Mouse (Mus musculus): ENCODE data around the gene Rhox2g. TPM values are rescaled to one million over a fixed set of nuclear protein-coding genes. Genes with fewer than 3 reads are reported as not detected.
"Not testable (repeated sequence)": the region's sequence is repeated elsewhere in the genome, so short reads cannot be mapped to it uniquely, and the experiment has no call there.

The Rhox2g gene
- not detected for total RNA-seq (2021)

GRCm38 (mm10) chrX:37643370-37643769 is at the start of gene Rhox2g:
TSS of gene Rhox2g (minus strand) at chrX:37643470.
- intact Hi-C loops (cut with DNase I); DNase-seq: not testable (repeated sequence)

GRCm38 (mm10) chrX:37692261-37692660 is 49.0 kb upstream of the Rhox2g start:
- DNase-seq, result no peak
- intact Hi-C loops (cut with DNase I), result no loop called here

- no peak for DNase-seq
- intact Hi-C loops (cut with DNase I), result no loop called here
Observed at GRCm38 (mm10) chrX:37683031-37683715, 39.9 kb upstream of the Rhox2g start.

GRCm38 (mm10) chrX:37673177-37673576 is 29.9 kb upstream of the Rhox2g start, which contains the start of gene Rhox2h:
TSS of gene Rhox2h (minus strand) at chrX:37673277.
- intact Hi-C loops (cut with DNase I); DNase-seq: not testable (repeated sequence)

GRCm38 (mm10) chrX:37668664-37669063 is 25.4 kb upstream of the Rhox2g start, which contains the start of gene Rhox3h:
TSS of gene Rhox3h (minus strand) at chrX:37668764.
- intact Hi-C loops (cut with DNase I); DNase-seq: not testable (repeated sequence)

GRCm38 (mm10) chrX:37651227-37651626 is 8.0 kb upstream of the Rhox2g start, which contains the start of gene Rhox4g:
TSS of gene Rhox4g (minus strand) at chrX:37651327.
- DNase-seq; intact Hi-C loops (cut with DNase I): not testable (repeated sequence)

GRCm38 (mm10) chrX:37628512-37628911 is 14.8 kb downstream of the Rhox2g start, which contains the start of gene Rhox3g:
TSS of gene Rhox3g (minus strand) at chrX:37628612.
- intact Hi-C loops (cut with DNase I); DNase-seq: not testable (repeated sequence)

GRCm38 (mm10) chrX:37607604-37608003 is 35.7 kb downstream of the Rhox2g start, which contains the start of gene Rhox4f:
TSS of gene Rhox4f (minus strand) at chrX:37607704.
- DNase-seq; intact Hi-C loops (cut with DNase I): not testable (repeated sequence)

Other genes with a start within 250 kb of the Rhox2g start
- not detected for gene Rhox2b, start 231.4 kb downstream of the Rhox2g start, total RNA-seq (2021)
- not detected for gene Rhox4b, start 211.0 kb downstream of the Rhox2g start, total RNA-seq (2021)
- not detected for gene Rhox2c, start 189.8 kb downstream of the Rhox2g start, total RNA-seq (2021)
- gene Rhox3c, start 184.9 kb downstream of the Rhox2g start, total RNA-seq (2021), result not detected
- gene Rhox4c, start 163.1 kb downstream of the Rhox2g start, total RNA-seq (2021), result not detected
- not detected for gene Rhox2d, start 150.0 kb downstream of the Rhox2g start, total RNA-seq (2021)
- not detected for gene Rhox4d, start 129.1 kb downstream of the Rhox2g start, total RNA-seq (2021)
- gene Rhox2e, start 113.0 kb downstream of the Rhox2g start, total RNA-seq (2021), result not detected
- not detected for gene Rhox3e, start 101.5 kb downstream of the Rhox2g start, total RNA-seq (2021)
- gene Rhox4e, start 86.1 kb downstream of the Rhox2g start, total RNA-seq (2021), result not detected
- gene Rhox2f, start 72.1 kb downstream of the Rhox2g start, total RNA-seq (2021), result not detected
- not detected for gene Rhox3f, start 62.5 kb downstream of the Rhox2g start, total RNA-seq (2021)
- gene Rhox4f, start 35.8 kb downstream of the Rhox2g start, total RNA-seq (2021), result not detected
- gene Rhox3g, start 14.9 kb downstream of the Rhox2g start, total RNA-seq (2021), result not detected
- gene Rhox4g, start 7.9 kb upstream of the Rhox2g start, total RNA-seq (2021), result not detected
- not detected for gene Rhox3h, start 25.3 kb upstream of the Rhox2g start, total RNA-seq (2021)
- gene Rhox2h, start 29.8 kb upstream of the Rhox2g start, total RNA-seq (2021), result not detected
- gene Rhox5, start 161.4 kb upstream of the Rhox2g start, total RNA-seq (2021), result not detected
- not detected for gene Rhox6, start 183.4 kb upstream of the Rhox2g start, total RNA-seq (2021)
- gene Rhox7a, start 188.2 kb upstream of the Rhox2g start, total RNA-seq (2021), result not detected
- gene Rhox8, start 235.5 kb upstream of the Rhox2g start, total RNA-seq (2021), result not detected

Measured in left cerebral cortex, postnatal 4 days (tissue).